Mouse (Mus musculus) liver, embryonic 14.5 days (tissue): ENCODE results near the gene Tmem98.

Source experiments
- CTCF ChIP-seq: IDR thresholded peaks from 2 replicates; pipeline ENCODE4 v1.5.1; 2016; ENCODE audit warnings: antibody characterized with exemption, low read depth, control low read depth
- EP300 ChIP-seq: IDR thresholded peaks from 2 replicates; pipeline ENCODE4 v1.6.1; 2016; ENCODE audit warnings: antibody characterized with exemption, low read depth

DNA sequence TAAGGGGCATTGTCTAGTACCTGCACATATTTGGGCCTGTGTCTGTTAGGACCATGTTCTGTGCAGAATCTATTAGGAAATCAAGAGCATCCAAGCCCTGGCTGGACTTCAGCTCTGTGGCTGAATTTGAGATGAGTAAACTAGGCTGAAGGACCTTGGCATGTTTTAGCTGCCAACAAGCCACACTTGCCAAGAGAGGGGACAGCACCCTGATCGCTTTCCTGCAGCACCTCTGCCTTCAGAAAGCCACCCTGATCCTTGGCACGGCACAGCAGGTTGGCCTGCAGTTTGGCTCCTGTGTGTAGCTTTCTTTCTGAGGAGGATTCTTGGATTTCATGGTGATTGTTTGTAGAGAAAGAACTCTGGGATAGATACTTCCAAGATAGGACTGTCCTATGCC, 28.4 kb upstream of the Tmem98 start:
- TF ChIP-seq CTCF (no peak), EP300 (no peak)
